Mouse (Mus musculus) CH12.LX (cell line): Measurements from ENCODE around the gene Rusc2.

Source experiments
- BHLHE40 ChIP-seq: IDR thresholded peaks from 2 replicates; pipeline ENCODE4 v1.6.1; 2011; ENCODE audit warnings: mild to moderate bottlenecking, low read depth, low read length, improper control_type of control experiment
- CHD2 ChIP-seq: IDR thresholded peaks from 2 replicates; pipeline ENCODE4 v1.6.1; 2011; ENCODE audit warnings: low read length, improper control_type of control experiment
- CTCF ChIP-seq, 2 experiments: IDR thresholded peaks in 1 of 2; conservative IDR thresholded peaks in 1 of 2; 2 replicates each; pipeline ENCODE4 v1.5.1; 2011 to 2012; ENCODE audit warnings: low read depth in 2 of 2, low read length in 2 of 2, improper control_type of control experiment in 1 of 2, inconsistent platforms in 1 of 2, mild to moderate bottlenecking in 1 of 2, moderate library complexity in 1 of 2
- EP300 ChIP-seq: IDR thresholded peaks from 2 replicates; pipeline ENCODE4 v1.6.1; 2011; ENCODE audit warnings: low read length, improper control_type of control experiment
- KAT2A ChIP-seq: IDR thresholded peaks from 2 replicates; pipeline ENCODE4 v1.6.1; 2012; ENCODE audit warnings: low read length, improper control_type of control experiment, inconsistent platforms; ENCODE audit not compliant: insufficient replicate concordance
- MAFK ChIP-seq: IDR thresholded peaks from 2 replicates; pipeline ENCODE4 v1.6.1; 2011; ENCODE audit warnings: low read length, improper control_type of control experiment; ENCODE audit not compliant: insufficient replicate concordance
- MEF2A ChIP-seq: IDR thresholded peaks from 2 replicates; pipeline ENCODE4 v1.6.1; 2014; ENCODE audit warnings: low read depth, mild to moderate bottlenecking, inconsistent platforms, low read length, improper control_type of control experiment, borderline replicate concordance
- SIN3A ChIP-seq: IDR thresholded peaks from 2 replicates; pipeline ENCODE4 v1.6.1; 2012; ENCODE audit warnings: low read length, improper control_type of control experiment, inconsistent platforms
- USF1 ChIP-seq: IDR thresholded peaks from 2 replicates; pipeline ENCODE4 v1.6.1; 2014; ENCODE audit warnings: low read depth, mild to moderate bottlenecking, inconsistent platforms, low read length, improper control_type of control experiment

DNA sequence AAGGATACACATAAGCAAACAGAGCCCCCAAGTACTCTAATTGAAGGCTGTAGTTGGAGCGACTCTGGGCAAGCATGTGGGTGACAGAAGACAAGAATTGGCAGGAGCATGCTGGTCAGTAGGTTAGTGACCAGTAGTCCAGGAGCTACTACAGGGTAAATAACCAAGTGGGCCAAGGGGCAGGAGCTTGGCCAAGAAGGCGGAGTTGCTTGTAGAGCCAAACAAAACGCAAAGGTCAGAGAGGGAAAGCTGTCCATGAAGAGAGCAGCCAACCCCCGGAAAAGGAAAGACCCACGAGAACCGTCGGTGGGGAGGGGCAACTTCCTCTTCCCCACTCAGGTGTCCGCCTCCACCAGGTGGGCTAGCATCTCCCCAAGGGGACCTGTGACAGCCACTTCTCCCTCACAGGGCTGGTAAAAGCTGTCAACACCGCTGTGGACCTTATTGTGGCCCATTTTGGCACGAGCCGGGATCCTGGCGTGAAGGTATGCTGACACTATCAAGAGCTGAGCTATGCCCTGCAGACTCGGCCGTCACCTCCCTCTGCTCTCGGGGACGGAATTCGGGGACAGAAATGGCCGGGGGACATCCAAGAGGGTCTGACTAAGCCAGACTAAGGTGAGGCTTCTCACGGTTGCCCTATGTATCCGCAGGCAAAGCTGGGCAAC lies 41.6 kb downstream of the Rusc2 start:
- no peak for TF ChIP-seq CHD2
- TF ChIP-seq USF1, result no peak
- no peak for TF ChIP-seq MAFK
- no peak for TF ChIP-seq EP300
- no peak for TF ChIP-seq KAT2A
- TF ChIP-seq BHLHE40, result no peak
- no peak for TF ChIP-seq MEF2A
- TF ChIP-seq SIN3A, result no peak
- TF ChIP-seq CTCF (conservative IDR thresholded peaks at IDR 0.05 in 1 of 2, IDR thresholded peaks at IDR 0.05 in 1 of 2; ENCODE audit: low read depth in 2 of 2, low read length in 2 of 2), result no peak
